In genomic region chr8:57340840-57341540, GRCm38 (mm10) we compare ENCODE assay signal across 9 mouse cellular contexts. TPM values are rescaled to one million over a fixed set of nuclear protein-coding genes. Genes with fewer than 3 reads are reported as not detected.
DNase-seq lines count a peak whose midpoint lies in the region; ATAC-seq and TF ChIP-seq lines count a peak whose summit lies in the region.
"Had no signal": no experiment of that assay in that cellular context is flagged by ENCODE, and none has a peak within 500 bp of the region (broad histone marks: within the 10 kb centered on the region; RNA-seq: fewer than 3 reads in every experiment).

No protein-coding gene starts in this region.

- H3K4me2 ChIP-seq in liver, postnatal 0 days (ENCODE audit: low read depth, low read length), result 0 out of 2 replicates have a peak overlapping the region, but pooled peaks have one; percentile 7

- intact Hi-C loops in heart, postnatal 10 days (cut with DNase I), result loop anchor here (5.0 to 10.0 kb wide), 2 partner anchors 166 to 314 kb away; partner anchors contain the start of gene Galnt7

- no peak overlapping the region for H3K27ac ChIP-seq in liver, postnatal 0 days (ENCODE audit: low read depth)

- TF ChIP-seq CTCF in liver, postnatal 0 days (IDR thresholded peaks at IDR 0.05; ENCODE audit: low read depth), result 0 out of 2 replicates have a peak, but pooled peaks have one; percentile 1

- no peak overlapping the region for H3K9ac ChIP-seq in liver, postnatal 0 days (replicated peaks)

- H3K36me3 ChIP-seq in liver, postnatal 0 days (replicated peaks; ENCODE audit: insufficient read depth, low read length), result no peaks in the 10 kb centered on the region

- H3K4me3 ChIP-seq in liver, postnatal 0 days (ENCODE audit: low read depth, low read length), result no peak overlapping the region; the same call in 1 of the 2 replicates

- 4% methylated on average over 41 of the region's 41 CpGs for WGBS in liver, postnatal 0 days (ENCODE audit: insufficient replicate concordance)

- no peak for ATAC-seq in liver, postnatal 0 days

- peak; percentile 87 for DNase-seq in MN1 (ENCODE audit: low spot score)
- peak; percentile 70 for DNase-seq in embryo, embryonic 9.5 days (ENCODE audit: extremely low spot score)
- DNase-seq in heart, postnatal 10 days, result peak; percentile 68 to 72
- DNase-seq in liver, postnatal 0 days, result no peak
- no peak for DNase-seq in frontal cortex, postnatal 14 days (ENCODE audit: low spot score in 2 of 2)
- no peak for DNase-seq in left cerebral cortex, adult 8-10 months (ENCODE audit: low spot score in 2 of 2)
- no peak for DNase-seq in cerebellum, adult 9-11 months
- DNase-seq in kidney, adult 8-10 months, result no peak

- H3K27me3 ChIP-seq in liver, postnatal 0 days (ENCODE audit: insufficient read depth, low read length), result peaks cover 74% of the 10 kb centered on the region

- TF ChIP-seq EP300 in liver, postnatal 0 days (IDR thresholded peaks at IDR 0.05; ENCODE audit: low read depth), result no peak

- no peaks in the 10 kb centered on the region for H3K9me3 ChIP-seq in liver, postnatal 0 days (ENCODE audit: low read length)

- no peaks in the 10 kb centered on the region for H3K4me1 ChIP-seq in liver, postnatal 0 days (ENCODE audit: insufficient read depth)

RNA-seq across cellular contexts. Expression of gene Hand2, which starts 20.2 kb away (rescaled TPM):
- total RNA-seq in heart, postnatal 10 days (2021), result 10 to 100 TPM; 52.5 to 58.9 TPM
- 0.69 and 0.70 TPM in 2 replicates for polyA plus RNA-seq in liver, postnatal 0 days (2015; fragmentation: Nextera tagmentation; extraction: Ambion mirVana)
- total RNA-seq in left cerebral cortex, adult 8-10 months (2022), result not detected
- total RNA-seq: layer of hippocampus, adult 18-20 months had no signal

Comparison
In these comparisons a context has a peak if more than half of its experiments do, and no peak if none do; other contexts are left out.
1. DNase-seq: peak in MN1 (single experiment), embryo, embryonic 9.5 days (single experiment) and heart, postnatal 10 days (2 of 2); none in liver, postnatal 0 days (single experiment), frontal cortex, postnatal 14 days (0 of 2), left cerebral cortex, adult 8-10 months (0 of 2), cerebellum, adult 9-11 months (single experiment) and kidney, adult 8-10 months (0 of 2).
2. RNA of gene Hand2, which starts 20.2 kb away (total RNA-seq): 52.5 to 58.9 TPM in heart, postnatal 10 days; not detected in left cerebral cortex, adult 8-10 months; every median in the first group is over 10 times any median in the second.